Mouse (Mus musculus) heart, adult 2 months (tissue): ENCODE data around the gene Plxna2.

ENCODE experiments used
- CTCF ChIP-seq: fragments of 200-600 bp; IDR thresholded peaks from 2 replicates; pipeline ENCODE4 v1.8.1; 2022; ENCODE audit warnings: antibody characterized with exemption, mild to moderate bottlenecking, moderate library complexity
- EP300 ChIP-seq: fragments of 200-500 bp; IDR thresholded peaks from 2 replicates; pipeline ENCODE4 v1.6.1; 2011; ENCODE audit warnings: low read depth, low read length, control low read depth; ENCODE audit not compliant: insufficient read depth

DNA sequence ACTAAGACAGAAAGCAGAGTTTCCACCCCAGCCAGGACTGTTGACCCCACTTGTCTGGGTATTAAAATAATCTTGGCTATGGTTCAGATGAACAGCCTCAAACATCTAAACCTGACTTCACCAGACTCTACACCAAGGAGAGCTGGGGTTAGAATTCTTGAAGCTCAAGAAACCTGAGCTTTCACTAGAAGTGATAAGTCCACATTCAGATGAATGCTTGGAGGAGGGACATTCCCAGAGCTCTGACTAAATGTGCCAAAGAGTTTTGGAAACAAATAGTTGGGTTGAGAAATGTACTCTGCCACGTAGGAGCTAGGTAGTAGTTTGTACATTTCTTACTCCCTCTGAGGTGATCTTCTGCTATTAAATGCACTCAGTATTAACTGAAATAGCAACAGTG is 203.7 kb downstream of the Plxna2 start:
- TF ChIP-seq CTCF (no peak), EP300 (no peak)
